Comparison of ENCODE assay signal across 25 mouse cellular contexts in genomic region chr1:157594561-157594960, GRCm38 (mm10).
DNase-seq lines count a peak whose midpoint lies in the region; ATAC-seq and TF ChIP-seq lines count a peak whose summit lies in the region.
"Had no signal": no experiment of that assay in that cellular context is flagged by ENCODE, and none has a peak within 500 bp of the region (broad histone marks: within the 10 kb centered on the region; RNA-seq: fewer than 3 reads in every experiment).

No protein-coding gene starts in this region.

- ATAC-seq in intestine, postnatal 0 days, result peak; percentile 69
- ATAC-seq in liver, embryonic 15.5 days (ENCODE audit: insufficient read depth), result peak; percentile 67
- ATAC-seq: forebrain, embryonic 16.5 days; hindbrain, postnatal 0 days had no signal

- WGBS in liver, adult 2 months, result 24% methylated on average over 5 of the region's 5 CpGs
- 45% methylated on average over 5 of the region's 5 CpGs for WGBS in intestine, postnatal 0 days
- 66% methylated on average over 5 of the region's 5 CpGs for WGBS in liver, embryonic 15.5 days (ENCODE audit: insufficient replicate concordance)

- H3K27me3 ChIP-seq in liver, adult 2 months (ENCODE audit: control insufficient read depth, insufficient read depth, low read length), result no peaks in the 10 kb centered on the region
- H3K27me3 ChIP-seq in intestine, postnatal 0 days (replicated peaks; ENCODE audit: control insufficient read depth, insufficient read depth, low read length), result 0 out of 2 replicates have a peak, but pooled peaks cover 5% of the 10 kb centered on the region
- no peaks in the 10 kb centered on the region for H3K27me3 ChIP-seq in liver, embryonic 15.5 days
- H3K27me3 ChIP-seq: embryonic facial prominence, embryonic 13.5 days; heart, embryonic 15.5 days; limb, embryonic 12.5 days; lung, embryonic 15.5 days; neural tube, embryonic 12.5 days had no signal

- no peak overlapping the region for H3K4me3 ChIP-seq in liver, adult 2 months (ENCODE audit: insufficient read depth, low read depth, low read length)
- no peak overlapping the region for H3K4me3 ChIP-seq in intestine, postnatal 0 days (ENCODE audit: low read depth, low read length)
- no peak overlapping the region for H3K4me3 ChIP-seq in liver, embryonic 15.5 days (replicated peaks)
- H3K4me3 ChIP-seq: embryonic facial prominence, embryonic 13.5 days; heart, embryonic 10.5 days; heart, embryonic 15.5 days; limb, embryonic 12.5 days; lung, embryonic 15.5 days; midbrain, embryonic 10.5 days; myocyte; neural tube, embryonic 12.5 days had no signal

- TF ChIP-seq CTCF in liver, adult 2 months (IDR thresholded peaks at IDR 0.05; ENCODE audit: low read depth, low read length), result no peak
- no peak for TF ChIP-seq CTCF in intestine, postnatal 0 days (IDR thresholded peaks at IDR 0.05; ENCODE audit: low read depth)

- H3K79me2 ChIP-seq in liver, adult 2 months (ENCODE audit: control insufficient read depth, insufficient read depth, low read length), result no peaks in the 10 kb centered on the region

- no peaks in the 10 kb centered on the region for H3K9me3 ChIP-seq in intestine, postnatal 0 days (ENCODE audit: control insufficient read depth)
- H3K9me3 ChIP-seq in liver, embryonic 15.5 days (replicated peaks), result no peaks in the 10 kb centered on the region
- H3K9me3 ChIP-seq: embryonic facial prominence, embryonic 13.5 days; heart, embryonic 10.5 days; heart, embryonic 15.5 days; limb, embryonic 12.5 days; lung, embryonic 15.5 days; midbrain, embryonic 10.5 days; neural tube, embryonic 12.5 days had no signal

- H3K36me3 ChIP-seq in liver, adult 2 months (ENCODE audit: control insufficient read depth, insufficient read depth, low read length), result no peaks in the 10 kb centered on the region
- H3K36me3 ChIP-seq in intestine, postnatal 0 days (ENCODE audit: control insufficient read depth, insufficient read depth), result no peaks in the 10 kb centered on the region
- H3K36me3 ChIP-seq in liver, embryonic 15.5 days (replicated peaks), result no peaks in the 10 kb centered on the region
- H3K36me3 ChIP-seq: embryonic facial prominence, embryonic 13.5 days; heart, embryonic 10.5 days; heart, embryonic 15.5 days; limb, embryonic 12.5 days; lung, embryonic 15.5 days; midbrain, embryonic 10.5 days; neural tube, embryonic 12.5 days had no signal

- H3K4me1 ChIP-seq in liver, adult 2 months (ENCODE audit: control insufficient read depth, insufficient read depth, low read length), result peaks cover 5% of the 10 kb centered on the region; the same call in 1 of the 2 replicates
- H3K4me1 ChIP-seq in intestine, postnatal 0 days (replicated peaks; ENCODE audit: control insufficient read depth, insufficient read depth, low read length), result no peaks in the 10 kb centered on the region
- H3K4me1 ChIP-seq in liver, embryonic 15.5 days (replicated peaks), result no peaks in the 10 kb centered on the region
- H3K4me1 ChIP-seq: embryonic facial prominence, embryonic 13.5 days; heart, embryonic 10.5 days; heart, embryonic 15.5 days; limb, embryonic 12.5 days; lung, embryonic 15.5 days; neural tube, embryonic 12.5 days had no signal

- no peak overlapping the region for H3K27ac ChIP-seq in liver, adult 2 months (replicated peaks; ENCODE audit: insufficient read depth, low read depth, low read length)
- H3K27ac ChIP-seq in intestine, postnatal 0 days (ENCODE audit: low read depth, low read length), result no peak overlapping the region
- no peak overlapping the region for H3K27ac ChIP-seq in liver, embryonic 15.5 days (replicated peaks)
- H3K27ac ChIP-seq: embryonic facial prominence, embryonic 13.5 days; heart, embryonic 10.5 days; heart, embryonic 15.5 days; hindbrain, postnatal 0 days; limb, embryonic 12.5 days; lung, embryonic 15.5 days; midbrain, embryonic 10.5 days; neural tube, embryonic 12.5 days had no signal

- no peak for TF ChIP-seq POLR2A in liver, adult 2 months (IDR thresholded peaks at IDR 0.05; ENCODE audit: extremely low read depth, insufficient read depth, low read length)

- no peak overlapping the region for H3K4me2 ChIP-seq in intestine, postnatal 0 days (replicated peaks; ENCODE audit: low read depth)
- no peak overlapping the region for H3K4me2 ChIP-seq in liver, embryonic 15.5 days
- H3K4me2 ChIP-seq: embryonic facial prominence, embryonic 13.5 days; heart, embryonic 15.5 days; limb, embryonic 12.5 days; lung, embryonic 15.5 days; neural tube, embryonic 12.5 days had no signal

- peak; percentile 70 for DNase-seq in liver, adult 2 months (ENCODE audit: extremely low read depth, low read depth, low spot score)
- DNase-seq in liver (no peak), NIH3T3 (ENCODE audit: low read depth) (peak; percentile 38)
- DNase-seq in layer of hippocampus, adult 9-11 months, result no peak
- DNase-seq in gastrocnemius, postnatal 25 days, result no peak
- no peak for DNase-seq in layer of hippocampus, adult 8-10 months (ENCODE audit: low spot score in 2 of 2)
- DNase-seq: adrenal gland, postnatal 36 days; cerebellum, adult 18-20 months; cerebellum, postnatal 10 days; gastrocnemius, postnatal 10 days; kidney, adult 11 months; kidney, postnatal 36 days; right cerebral cortex, postnatal 14 days had no signal

- no peak overlapping the region for H3K9ac ChIP-seq in liver, adult 2 months (ENCODE audit: low read depth, low read length)
- no peak overlapping the region for H3K9ac ChIP-seq in intestine, postnatal 0 days (ENCODE audit: low read depth, low read length)
- H3K9ac ChIP-seq in liver, embryonic 15.5 days, result no peak overlapping the region
- H3K9ac ChIP-seq: embryonic facial prominence, embryonic 13.5 days; heart, embryonic 15.5 days; limb, embryonic 12.5 days; lung, embryonic 15.5 days; neural tube, embryonic 12.5 days had no signal

Comparison
In these comparisons a context has a peak if more than half of its experiments do, and no peak if none do; other contexts are left out.
1. DNase-seq: peak in liver, adult 2 months (single experiment) and NIH3T3 (single experiment); none in liver (single experiment), layer of hippocampus, adult 9-11 months (single experiment), gastrocnemius, postnatal 25 days (single experiment) and layer of hippocampus, adult 8-10 months (0 of 2).